Mouse (Mus musculus) frontal cortex, postnatal 25 days (tissue): ENCODE results near the gene Lnpep.

Experiments used
- DNase-seq, 2 experiments: peaks; one replicate each; pipeline ENCODE4 v3.0.0; 2022; ENCODE audit warnings: low spot score in 2 of 2

The Lnpep gene

GRCm38 (mm10) chr17:17609523-17609922 is 15.3 kb downstream of the Lnpep start:
- no peak for DNase-seq

GRCm38 (mm10) chr17:17608416-17608988 is 16.3 kb downstream of the Lnpep start:
- DNase-seq: no peak

- DNase-seq: no peak
Measured at GRCm38 (mm10) chr17:17604554-17604953, 20.3 kb downstream of the Lnpep start.

GRCm38 (mm10) chr17:17603609-17604008 is 21.2 kb downstream of the Lnpep start:
- DNase-seq: no peak

GRCm38 (mm10) chr17:17602786-17603185 is 22.1 kb downstream of the Lnpep start:
- no peak for DNase-seq

- no peak for DNase-seq
Measured at GRCm38 (mm10) chr17:17602330-17602729, 22.5 kb downstream of the Lnpep start.

GRCm38 (mm10) chr17:17600804-17601252 is 24.0 kb downstream of the Lnpep start:
- DNase-seq: peak in 1 of 2 experiments; percentile 40

GRCm38 (mm10) chr17:17600001-17600400 is 24.8 kb downstream of the Lnpep start:
- DNase-seq: no peak

- no peak for DNase-seq
Measured at GRCm38 (mm10) chr17:17598355-17598754, 26.5 kb downstream of the Lnpep start.

- no peak for DNase-seq
Measured at GRCm38 (mm10) chr17:17592926-17593325, 31.9 kb downstream of the Lnpep start.

GRCm38 (mm10) chr17:17587333-17588047 is 37.4 kb downstream of the Lnpep start:
- DNase-seq: no peak

GRCm38 (mm10) chr17:17585115-17585514 is 39.7 kb downstream of the Lnpep start:
- no peak for DNase-seq

- DNase-seq: no peak
Measured at GRCm38 (mm10) chr17:17583896-17584295, 41.0 kb downstream of the Lnpep start.

- DNase-seq: no peak
Measured at GRCm38 (mm10) chr17:17581234-17581633, 43.6 kb downstream of the Lnpep start.

GRCm38 (mm10) chr17:17576399-17576798 is 48.5 kb downstream of the Lnpep start:
- DNase-seq: no peak

- DNase-seq: no peak
Measured at GRCm38 (mm10) chr17:17567071-17567470, 57.8 kb downstream of the Lnpep start.

GRCm38 (mm10) chr17:17548958-17549357 is 75.9 kb downstream of the Lnpep start:
- DNase-seq: no peak

GRCm38 (mm10) chr17:17531338-17531737 is 93.5 kb downstream of the Lnpep start:
- no peak for DNase-seq

- DNase-seq: no peak
Measured at GRCm38 (mm10) chr17:17516384-17517016, 108.3 kb downstream of the Lnpep start.

- no peak for DNase-seq
Measured at GRCm38 (mm10) chr17:17506677-17507076, 118.2 kb downstream of the Lnpep start.

GRCm38 (mm10) chr17:17499278-17499677 is 125.6 kb downstream of the Lnpep start:
- no peak for DNase-seq

- no peak for DNase-seq
Measured at GRCm38 (mm10) chr17:17498848-17499247, 126.0 kb downstream of the Lnpep start.

- no peak for DNase-seq
Measured at GRCm38 (mm10) chr17:17496730-17497129, 128.1 kb downstream of the Lnpep start.
